Mouse (Mus musculus) heart, postnatal 0 days (tissue): Measurements from ENCODE around the gene Shc2.

Source experiments
- CTCF ChIP-seq: IDR thresholded peaks from 2 replicates; pipeline ENCODE4 v1.5.1; 2016; ENCODE audit warnings: antibody characterized with exemption, control low read depth, low read depth
- EP300 ChIP-seq: IDR thresholded peaks from 2 replicates; pipeline ENCODE4 v1.6.1; 2016; ENCODE audit warnings: antibody characterized with exemption, low read depth

- TF ChIP-seq EP300 (no peak), CTCF (no peak)
These were observed 63.4 kb downstream of the Shc2 start for GRCm38 (mm10) chr10:79574350-79574749.
